Comparison of ENCODE assay signal across 19 mouse cellular contexts in genomic region chr11:120898114-120898548, GRCm38 (mm10). TPM values are rescaled to one million over a fixed set of nuclear protein-coding genes. Genes with fewer than 3 reads are reported as not detected.
A peak's percentile ranks its signal among the peaks of the same experiment; 100 is the strongest.
DNase-seq lines count a peak whose midpoint lies in the region; ATAC-seq and TF ChIP-seq lines count a peak whose summit lies in the region.
"Had no signal": no experiment of that assay in that cellular context is flagged by ENCODE, and none has a peak within 500 bp of the region (broad histone marks: within the 10 kb centered on the region; RNA-seq: fewer than 3 reads in every experiment).

No protein-coding gene starts in this region.

- no peaks in the 10 kb centered on the region for H3K9me3 ChIP-seq in liver, embryonic 11.5 days (ENCODE audit: control insufficient read depth, low read length)
- no peaks in the 10 kb centered on the region for H3K9me3 ChIP-seq in liver, embryonic 15.5 days (replicated peaks)
- no peaks in the 10 kb centered on the region for H3K9me3 ChIP-seq in neural tube, embryonic 15.5 days (replicated peaks)
- H3K9me3 ChIP-seq: hindbrain, embryonic 15.5 days; lung, embryonic 15.5 days; midbrain, embryonic 13.5 days had no signal

- no peaks in the 10 kb centered on the region for H3K27me3 ChIP-seq in liver, adult 2 months (ENCODE audit: control insufficient read depth, insufficient read depth, low read length)
- no peaks in the 10 kb centered on the region for H3K27me3 ChIP-seq in liver, embryonic 11.5 days (replicated peaks; ENCODE audit: control insufficient read depth, insufficient read depth, low read length)
- H3K27me3 ChIP-seq in liver, embryonic 15.5 days: no peaks in the 10 kb centered on the region
- no peaks in the 10 kb centered on the region for H3K27me3 ChIP-seq in neural tube, embryonic 15.5 days (replicated peaks)
- H3K27me3 ChIP-seq: hindbrain, embryonic 15.5 days; lung, embryonic 15.5 days; midbrain, embryonic 13.5 days had no signal

- 0 out of 2 replicates have a peak, but pooled peaks cover 4% of the 10 kb centered on the region for H3K36me3 ChIP-seq in liver, adult 2 months (ENCODE audit: control insufficient read depth, insufficient read depth, low read length)
- H3K36me3 ChIP-seq in liver, embryonic 11.5 days (ENCODE audit: control insufficient read depth, insufficient read depth, low read length): peaks cover 7% of the 10 kb centered on the region
- peaks cover 27% of the 10 kb centered on the region for H3K36me3 ChIP-seq in liver, embryonic 15.5 days (replicated peaks)
- peaks cover 40% of the 10 kb centered on the region for H3K36me3 ChIP-seq in neural tube, embryonic 15.5 days

- H3K4me1 ChIP-seq in liver, adult 2 months (ENCODE audit: control insufficient read depth, insufficient read depth, low read length): peaks cover 20% of the 10 kb centered on the region
- peaks cover 24% of the 10 kb centered on the region for H3K4me1 ChIP-seq in liver, embryonic 11.5 days (replicated peaks; ENCODE audit: control insufficient read depth, insufficient read depth, low read length)
- H3K4me1 ChIP-seq in liver, embryonic 15.5 days (replicated peaks): peaks cover 77% of the 10 kb centered on the region
- H3K4me1 ChIP-seq in neural tube, embryonic 15.5 days: no peaks in the 10 kb centered on the region
- H3K4me1 ChIP-seq: hindbrain, embryonic 15.5 days; midbrain, embryonic 13.5 days had no signal

- no peak for TF ChIP-seq POLR2A in liver, adult 2 months (IDR thresholded peaks at IDR 0.05; ENCODE audit: extremely low read depth, insufficient read depth, low read length)

- 36% methylated on average over 6 of the region's 6 CpGs for WGBS in liver, adult 2 months
- WGBS in liver, embryonic 11.5 days: 82% methylated on average over 6 of the region's 6 CpGs
- WGBS in liver, embryonic 15.5 days (ENCODE audit: insufficient replicate concordance): 73% methylated on average over 6 of the region's 6 CpGs
- WGBS in neural tube, embryonic 15.5 days: 89% methylated on average over 6 of the region's 6 CpGs

- no peak overlapping the region for H3K9ac ChIP-seq in liver, adult 2 months (ENCODE audit: low read depth, low read length)
- no peak overlapping the region for H3K9ac ChIP-seq in liver, embryonic 11.5 days (ENCODE audit: low read depth, low read length)
- H3K9ac ChIP-seq in liver, embryonic 15.5 days: no peak overlapping the region
- H3K9ac ChIP-seq in neural tube, embryonic 15.5 days (replicated peaks): no peak overlapping the region
- H3K9ac ChIP-seq: hindbrain, embryonic 15.5 days; lung, embryonic 15.5 days; midbrain, embryonic 13.5 days had no signal

- ATAC-seq in liver, embryonic 11.5 days (replicated peaks; ENCODE audit: low FRiP score): no peak
- no peak for ATAC-seq in liver, embryonic 15.5 days (ENCODE audit: insufficient read depth)
- ATAC-seq in neural tube, embryonic 15.5 days (ENCODE audit: low FRiP score): no peak
- ATAC-seq: forebrain, embryonic 14.5 days; midbrain, embryonic 13.5 days had no signal

- DNase-seq in liver, adult 2 months (ENCODE audit: extremely low read depth, low read depth, low spot score): peak; percentile 97
- no peak for DNase-seq in liver, embryonic 11.5 days (ENCODE audit: low spot score)
- peak; percentile 85 for DNase-seq in lung, postnatal 25 days (ENCODE audit: low spot score)
- no peak for DNase-seq in heart, postnatal 4 days
- DNase-seq in urinary bladder, postnatal 10 days (ENCODE audit: low spot score): no peak
- no peak for DNase-seq in layer of hippocampus, postnatal 25 days (ENCODE audit: extremely low spot score in 1 of 2, low spot score in 1 of 2)
- DNase-seq: adrenal gland, postnatal 10 days; cerebellum, adult 8-10 months; embryo, embryonic 11 days; heart, adult 2 months; kidney, adult 11 months; kidney, postnatal 4 days; right cerebral cortex, postnatal 25 days had no signal

- no peak overlapping the region for H3K27ac ChIP-seq in liver, adult 2 months (replicated peaks; ENCODE audit: insufficient read depth, low read depth, low read length)
- H3K27ac ChIP-seq in liver, embryonic 11.5 days (ENCODE audit: low read depth, low read length): no peak overlapping the region
- H3K27ac ChIP-seq in liver, embryonic 15.5 days (replicated peaks): peak overlapping the region; percentile 55
- H3K27ac ChIP-seq in neural tube, embryonic 15.5 days (replicated peaks): no peak overlapping the region
- H3K27ac ChIP-seq: heart, adult 2 months; hindbrain, embryonic 15.5 days; lung, embryonic 15.5 days; midbrain, embryonic 13.5 days had no signal

- no peak for TF ChIP-seq CTCF in liver, adult 2 months (IDR thresholded peaks at IDR 0.05; ENCODE audit: low read depth, low read length)

- H3K4me2 ChIP-seq in liver, embryonic 11.5 days: no peak overlapping the region
- H3K4me2 ChIP-seq in liver, embryonic 15.5 days: no peak overlapping the region
- H3K4me2 ChIP-seq in neural tube, embryonic 15.5 days: no peak overlapping the region
- H3K4me2 ChIP-seq: hindbrain, embryonic 15.5 days; lung, embryonic 15.5 days; midbrain, embryonic 13.5 days had no signal

- H3K79me2 ChIP-seq in liver, adult 2 months (ENCODE audit: control insufficient read depth, insufficient read depth, low read length): no peaks in the 10 kb centered on the region

- no peak overlapping the region for H3K4me3 ChIP-seq in liver, adult 2 months (ENCODE audit: insufficient read depth, low read depth, low read length)
- no peak overlapping the region for H3K4me3 ChIP-seq in liver, embryonic 11.5 days (ENCODE audit: low read depth, low read length)
- H3K4me3 ChIP-seq in liver, embryonic 15.5 days (replicated peaks): no peak overlapping the region
- H3K4me3 ChIP-seq in neural tube, embryonic 15.5 days (replicated peaks): no peak overlapping the region
- H3K4me3 ChIP-seq: heart, adult 2 months; hindbrain, embryonic 15.5 days; lung, embryonic 15.5 days; midbrain, embryonic 13.5 days had no signal

RNA-seq across cellular contexts. Expression of gene Ccdc57, which starts 34.5 kb away (rescaled TPM):
- total RNA-seq in liver, adult 2 months (2014; rRNA removed): 1.5 and 2.3 TPM in 2 replicates
- 0.80 and 1.1 TPM in 2 replicates for polyA plus RNA-seq in liver, adult 2 months (2012; rRNA removed)
- 4.2 and 4.7 TPM in 2 replicates for polyA plus RNA-seq in liver, embryonic 11.5 days (2014; fragmentation: Nextera tagmentation; extraction: Ambion mirVana)
- polyA plus RNA-seq in liver, embryonic 15.5 days (2015; fragmentation: Nextera tagmentation; extraction: Ambion mirVana): 1.8 TPM in 2 replicates
- 5.9 and 6.2 TPM in 2 replicates for polyA plus RNA-seq in neural tube, embryonic 15.5 days (2015; fragmentation: Nextera tagmentation; extraction: Ambion mirVana)
- total RNA-seq in heart, postnatal 4 days (2021): 1 to 10 TPM; 2.1 to 2.4 TPM
- total RNA-seq in layer of hippocampus, postnatal 25 days (2021): 1 to 10 TPM; 4.8 to 8.0 TPM

RNA-seq across cellular contexts. Expression of gene Slc16a3, which starts 50.1 kb away (rescaled TPM):
- 0.28 and 0.47 TPM in 2 replicates for total RNA-seq in liver, adult 2 months (2014; rRNA removed)
- 0.51 and 0.52 TPM in 2 replicates for polyA plus RNA-seq in liver, adult 2 months (2012; rRNA removed)
- polyA plus RNA-seq in liver, embryonic 11.5 days (2014; fragmentation: Nextera tagmentation; extraction: Ambion mirVana): 257 and 272 TPM in 2 replicates
- polyA plus RNA-seq in liver, embryonic 15.5 days (2015; fragmentation: Nextera tagmentation; extraction: Ambion mirVana): 73.5 and 82.2 TPM in 2 replicates
- polyA plus RNA-seq in neural tube, embryonic 15.5 days (2015; fragmentation: Nextera tagmentation; extraction: Ambion mirVana): 11.3 and 15.3 TPM in 2 replicates
- 10 to 100 TPM; 13.3 to 22.8 TPM for total RNA-seq in heart, postnatal 4 days (2021)
- total RNA-seq in layer of hippocampus, postnatal 25 days (2021): 1 to 10 TPM; 2.0 to 2.2 TPM

Comparison
In these comparisons a context has a peak if more than half of its experiments do, and no peak if none do; other contexts are left out.
1. DNase-seq: peak in liver, adult 2 months (single experiment) and lung, postnatal 25 days (single experiment); none in liver, embryonic 11.5 days (single experiment), heart, postnatal 4 days (single experiment), urinary bladder, postnatal 10 days (single experiment) and layer of hippocampus, postnatal 25 days (0 of 2).